Mouse (Mus musculus): ENCODE measurements at regions not wholly inside any gene's neighbourhood (a gene's known extent, or its start where the extent isn't known, plus 50 kb on each side); places are given as distances from the start of the nearest gene placed in this dataset.

- no peak for DNase-seq
These were observed 82.0 kb downstream of the Cth start for GRCm38 (mm10) chr3:157842872-157843271.

- DNase-seq: no peak
These were observed 83.6 kb downstream of the Cth start for GRCm38 (mm10) chr3:157841164-157841719.

GRCm38 (mm10) chr3:157804307-157804706 lies 120.6 kb downstream of the Cth start:
- DNase-seq: no peak

- no peak for DNase-seq
These were observed 121.5 kb downstream of the Cth start for GRCm38 (mm10) chr3:157803356-157803755.

- no peak for DNase-seq
These were observed 137.2 kb downstream of the Cth start for GRCm38 (mm10) chr3:157787559-157788256.

GRCm38 (mm10) chr3:157781071-157781470 lies 143.8 kb downstream of the Cth start:
- no peak for DNase-seq

- no peak for DNase-seq
These were observed 147.1 kb downstream of the Cth start for GRCm38 (mm10) chr3:157777779-157778178.

GRCm38 (mm10) chr3:157763487-157764199 lies 161.2 kb downstream of the Cth start:
- DNase-seq: peak; percentile 22

GRCm38 (mm10) chr3:157759856-157760255 lies 165.0 kb downstream of the Cth start:
- DNase-seq: no peak

GRCm38 (mm10) chr3:157754826-157755225 lies 170.1 kb downstream of the Cth start:
- DNase-seq: no peak

- DNase-seq: no peak
These were observed 174.6 kb downstream of the Cth start for GRCm38 (mm10) chr3:157750266-157750665.

- DNase-seq: no peak
These were observed 176.4 kb downstream of the Cth start for GRCm38 (mm10) chr3:157748395-157749037.

GRCm38 (mm10) chr3:157743000-157743399 lies 176.3 kb downstream of the Ptger3 start:
- DNase-seq: no peak

GRCm38 (mm10) chr3:157739628-157740294 lies 173.1 kb downstream of the Ptger3 start:
- no peak for DNase-seq

- peak; percentile 48 for DNase-seq
These were observed 165.6 kb downstream of the Ptger3 start for GRCm38 (mm10) chr3:157732136-157732940.

GRCm38 (mm10) chr3:157729711-157730367 lies 163.1 kb downstream of the Ptger3 start:
- DNase-seq: no peak

GRCm38 (mm10) chr3:157724542-157724941 lies 157.8 kb downstream of the Ptger3 start:
- no peak for DNase-seq

- DNase-seq: no peak
These were observed 156.5 kb downstream of the Ptger3 start for GRCm38 (mm10) chr3:157723184-157723583.

GRCm38 (mm10) chr3:157717313-157717921 lies 150.7 kb downstream of the Ptger3 start:
- DNase-seq: peak; percentile 77

- no peak for DNase-seq
These were observed 147.3 kb downstream of the Ptger3 start for GRCm38 (mm10) chr3:157714023-157714422.

- DNase-seq: no peak
These were observed 144.2 kb downstream of the Ptger3 start for GRCm38 (mm10) chr3:157710790-157711381.

Measured in retina, postnatal 1 day (tissue).